Mouse (Mus musculus): ENCODE results near the gene Eva1a. TPM values are rescaled to one million over a fixed set of nuclear protein-coding genes. Genes with fewer than 3 reads are reported as not detected.

Gene Eva1a
- polyA plus RNA-seq, 1 experiment from 2014 or later, result 2.7 TPM

DNA sequence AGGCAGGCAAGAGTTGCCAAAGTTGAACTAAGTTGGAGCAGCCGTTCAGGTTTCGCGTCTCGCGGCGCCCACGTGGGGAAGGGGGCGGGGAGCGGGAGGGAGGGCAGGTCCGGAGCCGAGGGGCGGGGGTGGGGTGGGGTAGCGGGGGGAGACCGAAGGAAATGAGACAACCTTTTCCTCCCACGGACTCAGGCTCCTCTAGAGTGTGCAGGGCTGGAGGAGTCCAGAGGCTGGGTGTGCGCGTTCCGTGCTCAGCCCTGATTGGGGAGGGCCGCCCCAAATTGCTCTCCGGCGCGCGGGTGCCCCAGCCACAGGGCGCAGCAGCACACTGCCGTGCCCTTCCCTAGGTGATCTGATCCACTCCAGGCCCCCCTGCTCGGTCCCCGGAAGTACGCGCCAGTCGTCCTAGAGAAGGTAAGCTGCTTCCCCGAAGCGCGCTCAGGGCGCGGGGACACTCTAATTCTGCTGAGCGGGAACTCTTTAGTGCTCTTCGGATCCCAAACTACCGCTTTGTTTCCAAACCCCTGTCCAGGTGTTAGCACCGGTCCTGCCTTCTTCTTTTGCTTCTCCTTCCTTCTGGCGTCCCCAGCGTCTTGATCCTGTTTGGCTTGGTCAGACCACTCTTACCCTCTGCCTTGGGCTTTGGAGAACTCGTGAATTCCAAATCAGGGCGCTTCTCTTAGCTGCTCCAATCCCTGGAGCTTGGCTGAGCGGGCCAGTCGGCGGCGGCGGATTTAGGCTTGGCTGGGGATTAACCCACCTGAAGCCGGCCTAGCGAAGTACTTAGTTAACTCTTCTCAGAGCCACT, 849 bp downstream of the Eva1a start:
- peak overlapping the region; percentile 92 for H3K4me2 ChIP-seq
- peak overlapping the region; percentile 60 for H3K9ac ChIP-seq (ENCODE audit: low read length)
- H3K27ac ChIP-seq (ENCODE audit: low read depth, low read length), result no peak overlapping the region
- peak overlapping the region; percentile 44 for H3K4me3 ChIP-seq (ENCODE audit: low read depth, low read length)
- no peaks in the 10 kb centered on the region for H3K9me3 ChIP-seq (ENCODE audit: control insufficient read depth, low read length)
- no peaks in the 10 kb centered on the region for H3K36me3 ChIP-seq (ENCODE audit: control insufficient read depth, insufficient read depth, low read length)
- ATAC-seq (ENCODE audit: low FRiP score) (peak; percentile 68), DNase-seq (ENCODE audit: low spot score, missing footprints) (peak; percentile 94)
- H3K27me3 ChIP-seq (ENCODE audit: control insufficient read depth, insufficient read depth, low read length), result peaks cover 62% of the 10 kb centered on the region
- WGBS, result under 1% methylated on average over 43 of the region's 50 CpGs
- H3K4me1 ChIP-seq (ENCODE audit: control insufficient read depth, insufficient read depth, low read length), result peaks cover 13% of the 10 kb centered on the region

DNA sequence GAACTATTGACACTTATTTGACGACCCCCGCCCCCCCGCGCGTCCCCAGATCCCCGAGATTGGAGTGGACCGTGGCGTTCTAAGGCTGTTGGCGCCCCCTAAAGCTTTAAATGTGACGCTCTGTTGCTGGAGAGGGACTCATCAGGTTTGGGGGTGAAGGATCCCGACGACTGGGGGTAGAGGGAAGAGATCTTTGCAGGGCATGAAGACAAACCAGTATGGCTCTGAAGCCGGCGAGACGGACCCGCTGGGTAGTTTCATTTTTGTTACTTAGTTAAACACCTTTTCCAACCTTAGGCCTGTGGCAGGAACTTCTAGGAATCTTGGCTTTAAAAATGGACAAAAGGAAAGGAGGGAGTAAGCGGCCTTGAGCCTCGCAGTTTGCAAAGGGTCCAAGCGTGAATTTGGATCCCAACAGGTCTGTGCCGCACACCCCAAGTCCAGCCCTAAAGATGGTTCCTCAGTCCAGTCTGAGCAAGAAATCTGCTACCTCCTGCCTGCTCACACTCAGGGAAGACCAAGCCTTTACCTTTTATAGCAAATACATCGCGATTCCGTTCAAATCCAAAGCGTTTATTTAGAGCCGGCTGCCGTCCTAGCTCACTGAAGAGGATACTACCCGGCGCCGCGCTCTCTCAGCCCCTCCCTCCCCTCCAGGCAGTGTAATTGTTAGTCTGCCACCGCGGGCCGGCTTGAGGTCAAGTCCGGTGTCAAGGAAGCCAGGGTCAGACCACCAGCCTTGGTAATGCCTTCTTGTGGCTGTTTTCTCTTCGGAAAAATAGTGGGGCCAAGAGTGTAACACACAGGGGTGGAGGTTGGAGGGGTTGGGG, 1.7 kb downstream of the Eva1a start:
- under 1% methylated on average over 35 of the region's 35 CpGs for WGBS
- DNase-seq (ENCODE audit: low spot score, missing footprints) (peak; percentile 95), ATAC-seq (ENCODE audit: low FRiP score) (peak; percentile 54)
- Histone ChIP-seq H3K9ac (ENCODE audit: low read length) (peak overlapping the region; percentile 60; the same call in 1 of the 2 replicates), H3K4me1 (ENCODE audit: control insufficient read depth, insufficient read depth, low read length) (peaks cover 13% of the 10 kb centered on the region), H3K27ac (ENCODE audit: low read depth, low read length) (no peak overlapping the region), H3K27me3 (ENCODE audit: control insufficient read depth, insufficient read depth, low read length) (peaks cover 55% of the 10 kb centered on the region), H3K36me3 (ENCODE audit: control insufficient read depth, insufficient read depth, low read length) (no peaks in the 10 kb centered on the region), H3K4me3 (ENCODE audit: low read depth, low read length) (peak overlapping the region; percentile 44), H3K9me3 (ENCODE audit: control insufficient read depth, low read length) (no peaks in the 10 kb centered on the region), H3K4me2 (peak overlapping the region; percentile 92)

DNA sequence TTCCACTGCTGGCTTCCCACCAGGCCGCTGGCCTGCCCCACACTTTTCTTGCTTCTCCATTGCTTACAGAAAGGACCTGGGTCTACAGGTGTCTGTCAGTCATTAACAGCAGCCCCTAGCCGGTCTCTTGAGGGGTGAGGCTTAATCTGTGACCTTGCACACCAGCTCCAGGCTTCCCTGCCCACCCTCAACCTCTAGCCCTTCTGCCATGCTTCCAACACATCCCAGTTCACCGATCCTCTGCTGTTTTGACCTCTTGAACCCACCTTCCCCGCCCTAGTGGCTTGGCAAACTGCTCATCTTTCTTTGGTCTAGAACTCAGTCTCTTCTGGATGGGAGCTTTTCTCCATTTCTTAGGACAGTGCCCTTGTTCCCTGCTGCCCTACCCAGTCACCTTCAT, 2.8 kb downstream of the Eva1a start:
- Histone ChIP-seq H3K9ac (ENCODE audit: low read length) (no peak overlapping the region), H3K27ac (ENCODE audit: low read depth, low read length) (no peak overlapping the region), H3K9me3 (ENCODE audit: control insufficient read depth, low read length) (no peaks in the 10 kb centered on the region), H3K4me2 (no peak overlapping the region), H3K4me3 (ENCODE audit: low read depth, low read length) (no peak overlapping the region), H3K27me3 (ENCODE audit: control insufficient read depth, insufficient read depth, low read length) (peaks cover 51% of the 10 kb centered on the region), H3K4me1 (ENCODE audit: control insufficient read depth, insufficient read depth, low read length) (peaks cover 13% of the 10 kb centered on the region), H3K36me3 (ENCODE audit: control insufficient read depth, insufficient read depth, low read length) (no peaks in the 10 kb centered on the region)
- no peak for ATAC-seq (ENCODE audit: low FRiP score)
- 29% methylated on average over 4 of the region's 4 CpGs for WGBS
- DNase-seq (ENCODE audit: low spot score, missing footprints), result no peak

DNA sequence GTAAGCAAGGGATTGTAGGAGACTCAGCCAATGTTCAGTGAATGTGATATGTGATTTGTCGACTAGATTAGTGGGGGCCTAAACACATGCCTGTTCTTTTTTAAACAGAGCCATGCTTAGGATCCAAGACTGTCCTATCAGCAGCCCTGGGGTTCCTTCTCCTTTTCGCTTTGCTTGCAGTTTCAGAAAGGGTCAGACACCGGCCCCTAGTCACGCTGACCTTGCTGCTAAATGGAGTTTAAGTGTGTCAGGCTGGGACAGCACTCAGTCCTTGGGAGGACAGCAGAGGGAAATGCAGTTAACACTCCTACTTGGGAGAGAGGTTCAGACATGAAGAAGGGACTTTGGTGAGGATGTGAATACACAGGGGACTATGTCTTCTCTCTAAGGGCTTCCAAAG, 3.7 kb downstream of the Eva1a start:
- H3K27me3 ChIP-seq (ENCODE audit: control insufficient read depth, insufficient read depth, low read length), result peaks cover 46% of the 10 kb centered on the region
- ATAC-seq (ENCODE audit: low FRiP score), result no peak
- H3K4me1 ChIP-seq (ENCODE audit: control insufficient read depth, insufficient read depth, low read length), result peaks cover 13% of the 10 kb centered on the region
- no peak overlapping the region for H3K4me2 ChIP-seq
- 77% methylated on average over 4 of the region's 4 CpGs for WGBS
- H3K27ac ChIP-seq (ENCODE audit: low read depth, low read length), result no peak overlapping the region
- no peaks in the 10 kb centered on the region for H3K36me3 ChIP-seq (ENCODE audit: control insufficient read depth, insufficient read depth, low read length)
- H3K4me3 ChIP-seq (ENCODE audit: low read depth, low read length), result no peak overlapping the region
- no peak for DNase-seq (ENCODE audit: low spot score, missing footprints)
- no peaks in the 10 kb centered on the region for H3K9me3 ChIP-seq (ENCODE audit: control insufficient read depth, low read length)
- no peak overlapping the region for H3K9ac ChIP-seq (ENCODE audit: low read length)

DNA sequence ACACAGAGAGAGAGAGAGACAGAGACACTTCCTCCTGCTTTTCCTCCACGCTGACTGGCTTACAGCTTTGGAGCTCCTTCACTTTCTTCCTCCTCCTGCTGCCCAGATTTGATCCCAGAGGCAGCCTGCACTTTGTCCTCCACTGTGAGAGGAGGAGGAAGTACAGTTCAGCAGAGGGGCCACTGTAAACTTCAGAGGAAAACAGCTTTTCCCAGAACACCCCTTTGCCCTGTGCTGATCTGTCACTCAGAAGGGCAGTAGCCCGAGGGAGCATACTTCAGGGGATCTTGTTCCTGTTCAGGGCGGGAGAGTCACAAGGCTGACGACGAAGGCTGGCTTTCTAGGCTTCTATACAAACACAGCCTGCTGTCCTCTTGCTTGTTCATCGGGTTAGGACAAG, 7.1 kb downstream of the Eva1a start:
- H3K36me3 ChIP-seq (ENCODE audit: control insufficient read depth, insufficient read depth, low read length), result no peaks in the 10 kb centered on the region
- H3K27ac ChIP-seq (ENCODE audit: low read depth, low read length), result no peak overlapping the region
- H3K9ac ChIP-seq (ENCODE audit: low read length), result no peak overlapping the region
- peaks cover 22% of the 10 kb centered on the region for H3K27me3 ChIP-seq (ENCODE audit: control insufficient read depth, insufficient read depth, low read length)
- H3K4me3 ChIP-seq (ENCODE audit: low read depth, low read length), result no peak overlapping the region
- no peaks in the 10 kb centered on the region for H3K9me3 ChIP-seq (ENCODE audit: control insufficient read depth, low read length)
- H3K4me1 ChIP-seq (ENCODE audit: control insufficient read depth, insufficient read depth, low read length), result peaks cover 4% of the 10 kb centered on the region; the same call in 1 of the 2 replicates
- no peak overlapping the region for H3K4me2 ChIP-seq
- ATAC-seq (ENCODE audit: low FRiP score), result no peak
- 58% methylated on average over 6 of the region's 6 CpGs for WGBS
- DNase-seq (ENCODE audit: low spot score, missing footprints), result no peak

DNA sequence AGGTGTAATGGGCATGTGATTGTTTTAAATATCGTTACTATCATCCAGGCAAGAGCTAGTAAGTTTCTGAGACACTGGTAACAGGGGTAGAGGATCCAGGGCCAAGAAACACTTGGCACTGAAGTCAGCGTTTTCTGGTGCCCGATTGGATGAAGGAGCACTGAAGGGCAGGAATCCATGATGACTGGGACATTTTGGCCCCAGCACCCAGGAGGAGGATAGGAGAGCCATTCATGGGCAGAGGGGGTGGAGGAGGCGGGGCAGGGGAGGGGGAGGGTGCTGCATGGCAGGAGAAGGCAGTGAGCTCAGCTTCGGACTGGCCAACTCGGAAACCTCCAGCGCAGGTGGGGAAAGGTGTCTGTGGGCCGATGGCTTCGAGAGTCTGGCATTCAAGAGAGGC, 9.4 kb downstream of the Eva1a start:
- no peak for DNase-seq (ENCODE audit: low spot score, missing footprints)
- H3K9me3 ChIP-seq (ENCODE audit: control insufficient read depth, low read length), result no peaks in the 10 kb centered on the region
- H3K4me1 ChIP-seq (ENCODE audit: control insufficient read depth, insufficient read depth, low read length), result no peaks in the 10 kb centered on the region
- H3K27me3 ChIP-seq (ENCODE audit: control insufficient read depth, insufficient read depth, low read length), result peaks cover 2% of the 10 kb centered on the region
- 82% methylated on average over 9 of the region's 9 CpGs for WGBS
- H3K9ac ChIP-seq (ENCODE audit: low read length), result no peak overlapping the region
- H3K4me3 ChIP-seq (ENCODE audit: low read depth, low read length), result no peak overlapping the region
- no peak overlapping the region for H3K27ac ChIP-seq (ENCODE audit: low read depth, low read length)
- no peaks in the 10 kb centered on the region for H3K36me3 ChIP-seq (ENCODE audit: control insufficient read depth, insufficient read depth, low read length)
- ATAC-seq (ENCODE audit: low FRiP score), result no peak
- H3K4me2 ChIP-seq, result no peak overlapping the region

DNA sequence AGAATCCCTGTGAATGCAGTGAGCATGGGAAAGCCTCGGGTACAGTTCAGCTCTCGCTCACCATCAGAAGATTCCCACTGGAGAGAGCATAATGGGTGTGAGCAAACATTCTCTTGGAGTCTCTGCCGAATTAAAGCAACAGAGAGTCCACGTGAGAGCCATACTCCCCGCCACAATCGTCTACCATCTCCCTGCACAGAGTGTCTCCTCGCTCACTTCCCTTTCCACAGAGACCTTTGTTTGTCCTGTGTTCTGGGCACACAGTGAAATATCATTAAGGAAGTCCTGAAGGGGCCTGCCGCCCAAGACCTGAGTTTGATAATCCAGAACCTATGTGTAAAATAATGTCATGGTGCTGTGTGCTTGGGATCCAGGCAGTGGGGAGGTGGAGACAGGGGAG, 10.7 kb downstream of the Eva1a start:
- no peaks in the 10 kb centered on the region for H3K4me1 ChIP-seq (ENCODE audit: control insufficient read depth, insufficient read depth, low read length)
- H3K27ac ChIP-seq (ENCODE audit: low read depth, low read length), result no peak overlapping the region
- no peak overlapping the region for H3K4me3 ChIP-seq (ENCODE audit: low read depth, low read length)
- DNase-seq (ENCODE audit: low spot score, missing footprints) (no peak), ATAC-seq (ENCODE audit: low FRiP score) (no peak)
- no peaks in the 10 kb centered on the region for H3K9me3 ChIP-seq (ENCODE audit: control insufficient read depth, low read length)
- no peaks in the 10 kb centered on the region for H3K36me3 ChIP-seq (ENCODE audit: control insufficient read depth, insufficient read depth, low read length)
- no peak overlapping the region for H3K4me2 ChIP-seq
- WGBS, result 87% methylated on average over 8 of the region's 8 CpGs
- H3K9ac ChIP-seq (ENCODE audit: low read length), result no peak overlapping the region
- no peaks in the 10 kb centered on the region; the same call in none of the 2 replicates for H3K27me3 ChIP-seq (ENCODE audit: control insufficient read depth, insufficient read depth, low read length)

DNA sequence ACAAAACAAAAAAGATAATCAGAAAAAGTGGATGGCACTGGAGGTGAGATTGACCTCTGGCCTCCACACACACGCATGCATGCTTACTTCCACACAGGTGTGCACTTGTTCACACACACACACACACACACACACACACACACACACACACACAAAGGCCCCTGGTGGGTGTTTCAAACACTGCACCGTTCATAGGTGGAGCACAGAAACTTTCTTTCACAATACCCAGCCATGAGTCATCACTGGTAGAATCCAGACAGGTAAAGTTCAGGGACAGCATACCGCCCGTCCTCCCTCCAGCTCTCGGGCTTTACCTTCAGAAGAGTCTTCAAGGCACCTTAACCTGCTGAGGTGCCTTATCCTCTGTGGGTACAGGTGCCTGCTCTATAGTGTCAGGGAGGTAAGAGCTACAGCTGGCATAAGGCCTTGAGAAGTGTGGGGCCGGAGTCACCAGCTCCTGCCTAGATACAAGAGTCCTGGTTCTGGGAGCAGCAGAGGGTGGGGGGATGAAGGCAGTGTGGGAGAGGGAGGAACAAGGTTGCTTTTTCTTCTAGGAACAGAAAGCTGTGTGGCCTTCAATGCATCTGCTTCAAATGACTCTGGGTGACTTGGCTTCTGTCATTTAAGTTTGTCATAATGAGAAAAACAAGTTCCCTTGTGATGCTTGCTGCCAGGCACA, 11.3 kb downstream of the Eva1a start:
- no peak for ATAC-seq (ENCODE audit: low FRiP score)
- Histone ChIP-seq H3K9ac (ENCODE audit: low read length) (no peak overlapping the region), H3K36me3 (ENCODE audit: control insufficient read depth, insufficient read depth, low read length) (no peaks in the 10 kb centered on the region), H3K9me3 (ENCODE audit: control insufficient read depth, low read length) (no peaks in the 10 kb centered on the region), H3K4me1 (ENCODE audit: control insufficient read depth, insufficient read depth, low read length) (no peaks in the 10 kb centered on the region), H3K27ac (ENCODE audit: low read depth, low read length) (no peak overlapping the region), H3K4me3 (ENCODE audit: low read depth, low read length) (no peak overlapping the region), H3K4me2 (no peak overlapping the region), H3K27me3 (ENCODE audit: control insufficient read depth, insufficient read depth, low read length) (no peaks in the 10 kb centered on the region; the same call in none of the 2 replicates)
- 88% methylated on average over 6 of the region's 6 CpGs for WGBS
- no peak for DNase-seq (ENCODE audit: low spot score, missing footprints)
